Mouse (Mus musculus): ENCODE data around the gene Emcn.

DNA sequence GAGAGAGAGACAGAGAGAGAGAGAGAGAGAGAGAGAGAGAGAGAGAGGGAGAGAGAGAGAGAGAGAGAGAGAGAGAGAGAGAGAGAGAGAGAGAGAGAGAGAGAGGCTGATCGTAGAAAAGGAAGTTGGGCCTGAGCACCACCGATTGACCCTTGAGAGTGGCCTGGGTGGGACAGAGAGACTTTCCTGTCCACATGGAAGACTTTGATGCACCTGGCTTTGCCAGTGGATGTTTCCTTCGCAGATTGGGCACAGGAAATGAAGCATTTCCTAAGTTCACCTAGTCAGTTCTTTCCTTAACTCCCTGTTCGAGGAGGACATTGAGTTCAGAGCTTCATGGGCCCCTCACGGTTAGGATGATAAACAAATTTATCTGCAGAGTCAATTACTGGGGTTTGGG lies 2.6 kb downstream of the Emcn start:
- TF ChIP-seq ZNF384 (IDR thresholded peaks at IDR 0.05; ENCODE audit: low read depth, low read length) (no peak), BHLHE40 (IDR thresholded peaks at IDR 0.05; ENCODE audit: borderline replicate concordance, low read depth, low read length) (no peak), EP300 (IDR thresholded peaks at IDR 0.05; ENCODE audit: low read depth in 1 of 2, low read length in 2 of 2) (no peak), CTCF (IDR thresholded peaks at IDR 0.05 in 2 of 3, conservative IDR thresholded peaks at IDR 0.05 in 1 of 3; ENCODE audit: control insufficient read depth in 1 of 3, insufficient read depth in 1 of 3, low read depth in 2 of 3, low read length in 3 of 3, poor library complexity in 1 of 3, severe bottlenecking in 1 of 3) (no peak), RCOR1 (IDR thresholded peaks at IDR 0.05; ENCODE audit: low read depth, low read length) (no peak), TAL1 (IDR thresholded peaks at IDR 0.05; ENCODE audit: low read length) (no peak), POLR2A (IDR thresholded peaks at IDR 0.05; ENCODE audit: control insufficient read depth in 1 of 2, insufficient read depth in 1 of 2, low read depth in 1 of 2, low read length in 2 of 2, poor library complexity in 1 of 2) (no peak), E2F4 (IDR thresholded peaks at IDR 0.05; ENCODE audit: borderline replicate concordance, low read depth, low read length) (no peak), JUND (IDR thresholded peaks at IDR 0.05; ENCODE audit: low read depth, low read length) (no peak), MAX (IDR thresholded peaks at IDR 0.05; ENCODE audit: low read length) (no peak)

Measured in MEL (cell line).